Mouse (Mus musculus): Measurements from ENCODE around the gene Gas2l3.

GRCm38 (mm10) chr10:89417966-89418365, 25.8 kb downstream of the Gas2l3 start:
- TF ChIP-seq CTCF (IDR thresholded peaks at IDR 0.05; ENCODE audit: low read depth) (no peak), EP300 (IDR thresholded peaks at IDR 0.05; ENCODE audit: low read depth) (no peak)
